Mouse (Mus musculus) activated CD4-positive, CD25-positive, alpha-beta regulatory T cell (primary cell): ENCODE results near the gene Scg5. TPM values are rescaled to one million over a fixed set of nuclear protein-coding genes. Genes with fewer than 3 reads are reported as not detected.

Experiments
- polyA plus RNA-seq, 2 experiments: library from polyadenylated mRNA; unstranded; fragments of 100-300 nt; shearing (Covaris generic); gene quantifications; one replicate each; pipeline ENCODE4 v1.2.1; 2017

Scg5 gene
- polyA plus RNA-seq: 1 to 10 TPM; 1.2 to 9.5 TPM

DNA sequence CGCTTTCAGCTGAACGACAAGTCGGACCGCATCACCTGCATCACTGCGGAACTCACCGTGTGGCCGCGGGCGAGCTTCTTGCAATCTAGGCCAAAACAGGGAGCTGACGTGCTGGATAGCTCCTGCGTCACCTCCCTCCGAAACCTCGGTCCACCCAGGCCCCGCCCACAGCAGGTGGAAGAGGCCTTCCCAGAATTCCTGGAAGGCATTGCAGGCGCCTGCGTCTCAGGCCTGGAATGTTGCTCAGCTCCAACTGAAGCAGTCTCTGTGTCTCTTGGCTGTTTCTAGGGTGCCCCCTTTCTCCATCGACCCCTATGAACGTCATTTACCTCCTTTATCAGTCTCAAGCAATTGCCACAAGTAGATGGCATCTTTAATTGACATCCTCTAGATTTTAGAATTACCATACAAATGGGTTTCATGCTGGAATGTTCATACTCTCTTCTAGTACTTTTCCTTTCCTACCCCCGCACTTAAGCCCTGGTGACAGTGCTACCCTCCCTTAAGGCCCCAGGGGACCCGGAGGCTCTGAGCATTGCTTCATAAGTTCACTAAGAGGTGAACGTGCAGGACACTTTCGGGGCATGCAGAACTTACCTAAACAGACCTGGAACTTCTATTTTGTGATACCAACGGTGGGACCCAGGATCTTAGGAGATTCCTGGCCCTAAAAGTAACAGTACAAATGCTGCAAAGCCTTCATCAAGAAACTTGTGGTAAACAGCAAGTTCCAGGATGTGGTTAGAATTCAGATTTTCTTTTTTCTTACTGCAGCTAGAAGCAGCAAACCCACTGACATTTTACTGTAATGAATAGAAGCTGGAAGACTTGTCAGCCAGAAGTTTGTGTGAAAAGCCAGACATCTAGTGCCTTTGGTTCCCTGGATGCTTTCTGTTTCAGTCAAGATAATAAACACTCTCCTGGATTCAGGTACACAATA lies at the start of gene Scg5:
Gene Scg5 (minus strand): TSS at position 179 of the 940 bp plus-strand sequence.

DNA sequence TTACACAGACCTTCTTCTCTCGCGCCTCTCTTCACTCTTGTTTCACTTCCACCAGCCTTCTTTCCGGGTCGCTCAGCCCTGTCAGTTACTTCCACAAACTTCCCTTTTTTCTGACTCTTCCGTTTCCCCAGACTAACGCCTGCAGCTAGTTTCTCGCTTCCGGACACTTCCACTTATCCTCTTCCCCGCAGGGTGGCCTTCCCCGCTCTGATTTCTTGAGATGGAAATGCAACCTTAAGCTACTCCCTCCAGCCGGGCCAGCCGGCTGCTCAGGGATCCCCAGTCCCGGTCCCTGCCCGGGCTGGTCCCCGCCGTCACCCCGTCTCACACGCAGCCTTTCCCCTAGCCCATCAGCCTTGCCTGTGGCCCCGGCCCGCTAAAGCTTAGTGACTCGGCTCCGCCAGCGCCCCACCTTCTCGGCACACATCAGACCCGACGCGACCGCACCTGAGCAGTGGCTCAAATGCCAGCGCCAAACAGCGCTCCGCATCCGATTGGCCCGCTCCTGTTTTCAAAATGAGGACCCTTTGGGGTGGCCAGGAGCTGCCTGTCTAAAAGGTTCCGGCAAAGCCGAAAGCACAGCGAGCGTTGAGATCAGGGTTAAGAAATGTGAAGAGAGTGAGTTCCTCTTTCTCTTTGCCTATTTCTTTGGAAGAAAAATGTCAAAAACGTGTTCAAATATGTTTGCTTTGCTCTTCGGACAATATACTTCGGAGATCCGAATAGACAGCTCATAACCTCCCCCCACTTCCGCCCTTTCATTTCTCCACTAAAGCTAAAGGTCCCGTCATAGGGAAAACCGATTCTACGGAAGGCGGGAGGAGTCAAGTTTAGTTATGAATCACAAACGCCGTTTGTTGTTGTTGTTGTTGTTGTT lies 19.6 kb upstream of the Scg5 start, which contains the start of gene Arhgap11a:
Gene Arhgap11a (minus strand): TSS at position 417 of the 877 bp plus-strand sequence.

DNA sequence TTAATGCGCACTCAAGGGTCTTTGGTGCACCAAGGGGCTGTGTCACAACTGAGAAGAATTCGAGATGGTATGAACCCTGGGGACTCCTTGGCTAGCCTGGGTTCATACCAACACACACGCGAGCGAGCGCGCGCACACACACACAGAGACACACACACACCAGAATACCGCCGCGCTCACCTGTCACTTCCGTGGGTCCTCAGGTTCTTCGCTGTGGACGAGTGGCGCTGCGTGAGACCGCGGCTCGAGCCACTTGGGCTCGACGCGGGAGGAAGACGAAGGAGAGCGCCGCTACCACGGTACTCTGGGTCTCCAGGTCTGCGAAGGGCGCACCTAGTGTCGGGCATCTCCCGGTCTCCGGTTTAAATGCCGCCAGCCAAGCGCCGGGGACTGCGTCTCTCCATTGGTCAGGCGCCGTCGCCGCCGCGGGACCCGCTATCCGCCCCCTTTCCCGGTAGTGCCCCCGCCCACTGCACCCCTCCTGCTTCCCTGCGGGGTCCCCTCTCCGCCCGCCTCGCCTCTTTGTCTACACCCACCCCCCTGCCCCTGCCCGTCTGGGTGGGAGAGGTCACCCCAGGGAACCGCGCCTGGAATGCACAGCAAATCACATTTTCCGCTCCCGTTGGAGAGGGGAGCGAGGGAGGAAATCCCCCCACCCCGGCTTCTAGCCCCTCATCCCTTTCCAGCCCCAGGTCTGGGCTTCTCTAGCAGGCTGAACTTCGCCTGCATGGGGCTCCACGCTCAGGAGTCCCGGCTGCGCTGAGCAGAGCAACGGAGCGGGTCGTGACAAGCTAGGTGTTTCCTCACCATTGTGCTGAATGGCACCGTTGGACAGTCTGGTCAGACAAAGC lies 70.4 kb downstream of the Scg5 start, which contains the start of gene Grem1:
Gene Grem1 (minus strand): TSS at position 336 of the 851 bp plus-strand sequence.

Other genes with a start within 250 kb of the Scg5 start
- gene Grem1, start 70.5 kb downstream of the Scg5 start, polyA plus RNA-seq: not detected
- 10 to 100 TPM in 1 of 2 experiments, 1 to 10 TPM in 1; 8.1 to 10.3 TPM for gene Arhgap11a, start 19.5 kb upstream of the Scg5 start, polyA plus RNA-seq
- not detected for gene Gjd2, start 184.5 kb upstream of the Scg5 start, polyA plus RNA-seq
- under 1 TPM in 1 of 2 experiments, not detected in 1; 0.86 TPM for gene Actc1, start 224.4 kb upstream of the Scg5 start, polyA plus RNA-seq